Mouse (Mus musculus): ENCODE data around the gene Kpna1.
"Not testable (repeated sequence)": the region's sequence is repeated elsewhere in the genome, so short reads cannot be mapped to it uniquely, and the experiment has no call there.

Kpna1 gene

GRCm38 (mm10) chr16:35987930-35988329 is 9.4 kb downstream of the Kpna1 start:
- no peak for DNase-seq (ENCODE audit: low read depth, low spot score)

- DNase-seq (ENCODE audit: low read depth, low spot score) = no peak
These were observed 13.8 kb downstream of the Kpna1 start for GRCm38 (mm10) chr16:35992391-35992790.

DNA sequence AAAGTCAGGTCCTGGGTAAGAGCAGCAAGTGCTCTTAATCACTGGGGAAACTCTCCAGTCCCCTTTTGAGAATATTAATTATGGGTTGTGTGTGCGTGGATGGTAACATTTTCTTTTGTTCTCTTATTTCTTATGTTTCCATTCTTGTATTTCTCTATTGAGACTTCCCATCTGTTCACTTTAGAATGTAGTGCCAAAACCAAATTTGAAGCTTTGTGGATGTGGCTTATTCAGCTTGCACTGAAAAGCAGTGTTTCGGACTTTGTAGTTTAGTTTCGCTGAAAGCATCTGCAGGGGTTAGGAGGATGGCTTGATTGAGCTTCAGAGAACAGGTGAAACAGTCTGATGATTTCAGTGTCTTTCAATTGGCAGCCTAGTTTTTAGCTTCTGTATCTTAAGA is 14.8 kb downstream of the Kpna1 start:
- DNase-seq (ENCODE audit: low read depth, low spot score) = peak; percentile 40

DNA sequence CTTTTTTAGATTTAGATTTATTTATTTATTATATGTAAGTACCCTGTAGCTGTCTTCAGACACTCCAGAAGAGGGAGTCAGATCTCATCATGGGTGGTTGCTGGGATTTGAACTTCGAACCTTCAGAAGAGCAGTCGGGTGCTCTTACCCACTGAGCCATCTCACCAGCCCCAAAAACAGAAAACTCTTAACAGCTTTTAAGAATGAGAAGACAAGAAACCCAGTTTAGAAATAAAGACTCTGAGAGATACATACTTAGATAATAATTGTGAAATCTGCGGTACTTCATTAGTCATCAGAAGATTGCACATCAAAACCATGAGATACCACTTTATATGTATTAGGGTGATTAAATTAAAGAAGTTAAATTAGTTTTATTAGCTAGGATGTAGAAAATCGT is 20.3 kb downstream of the Kpna1 start:
- DNase-seq (ENCODE audit: low read depth, low spot score) = not testable (repeated sequence)

DNA sequence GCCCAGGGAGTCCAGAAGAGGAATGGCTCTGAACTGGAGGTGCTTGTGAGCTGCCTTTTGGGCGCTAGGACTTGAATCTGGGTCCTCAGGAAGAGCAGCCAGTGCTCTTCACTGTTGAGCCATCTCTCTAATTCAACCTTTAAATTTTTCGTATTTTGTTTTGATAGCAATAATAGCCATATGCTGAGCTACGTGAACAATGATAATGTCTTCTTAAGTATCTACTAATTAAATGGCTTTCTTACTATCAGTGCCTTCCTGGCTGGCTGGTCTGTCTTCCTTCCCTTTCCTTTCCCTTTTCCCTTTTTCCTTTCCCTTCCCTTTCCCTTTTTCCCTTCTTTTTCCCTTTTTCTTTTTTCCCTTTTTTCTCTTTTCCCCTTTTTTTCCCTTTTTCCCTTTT is 29.8 kb downstream of the Kpna1 start:
- DNase-seq (ENCODE audit: low read depth, low spot score) = no peak

GRCm38 (mm10) chr16:36016335-36016734 is 37.8 kb downstream of the Kpna1 start:
- no peak for DNase-seq (ENCODE audit: low read depth, low spot score)

- DNase-seq (ENCODE audit: low read depth, low spot score) = not testable (repeated sequence)
These were observed 49.6 kb downstream of the Kpna1 start for GRCm38 (mm10) chr16:36028120-36028519.

DNA sequence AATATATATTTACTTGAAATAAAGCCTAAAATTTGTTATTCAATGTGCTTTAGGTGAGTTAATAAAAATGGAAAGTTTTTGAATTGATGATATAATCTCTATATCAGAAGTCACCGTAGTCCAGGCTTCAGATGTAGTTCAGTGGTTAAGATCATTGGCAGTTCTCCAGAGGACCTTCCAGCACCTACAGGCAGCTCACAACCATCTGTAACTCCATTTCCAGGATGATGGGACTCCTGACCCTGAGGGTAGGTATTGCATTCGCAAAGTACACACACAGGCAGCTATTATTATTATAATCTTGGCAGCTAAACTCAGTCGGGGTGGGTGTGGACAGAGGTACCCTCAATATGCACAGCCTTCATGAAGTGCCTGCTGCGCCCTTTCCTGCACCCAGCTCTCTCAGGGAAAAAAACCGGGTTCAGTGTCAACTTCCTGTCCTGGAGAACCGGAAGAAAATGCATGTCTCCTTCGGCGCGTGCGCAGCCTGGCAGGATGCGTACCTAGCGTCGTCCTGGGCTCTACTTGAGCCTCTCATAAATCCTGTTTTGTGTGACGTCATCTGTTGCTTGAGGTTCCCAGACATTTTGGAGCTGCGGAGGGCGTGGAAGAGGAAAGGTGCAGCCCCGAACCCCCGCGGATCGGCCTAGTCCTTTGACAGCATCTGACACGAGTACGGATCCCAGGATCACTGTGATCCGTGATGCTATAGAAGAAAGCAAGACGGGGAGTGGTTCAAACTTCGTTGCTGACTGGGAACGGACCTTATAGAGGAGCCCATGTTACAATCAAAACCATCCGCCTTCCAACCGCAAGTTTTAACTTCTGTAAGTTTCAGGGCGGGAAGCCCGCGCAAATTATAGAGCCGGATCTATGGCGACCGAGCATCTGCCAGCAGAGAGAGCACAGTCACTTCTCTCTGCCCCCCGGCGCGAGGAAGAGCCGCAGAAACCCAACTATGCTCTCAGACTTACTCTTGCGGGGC is 62.4 kb downstream of the Kpna1 start, which contains the start of gene Wdr5b:
Gene Wdr5b, plus strand, starts transcription at position 551 of the 985 bp plus-strand sequence.
- DNase-seq (ENCODE audit: low read depth, low spot score) = peak; percentile 99

GRCm38 (mm10) chr16:36041625-36042020 is 63.1 kb downstream of the Kpna1 start:
- DNase-seq (ENCODE audit: low read depth, low spot score) = no peak

DNA sequence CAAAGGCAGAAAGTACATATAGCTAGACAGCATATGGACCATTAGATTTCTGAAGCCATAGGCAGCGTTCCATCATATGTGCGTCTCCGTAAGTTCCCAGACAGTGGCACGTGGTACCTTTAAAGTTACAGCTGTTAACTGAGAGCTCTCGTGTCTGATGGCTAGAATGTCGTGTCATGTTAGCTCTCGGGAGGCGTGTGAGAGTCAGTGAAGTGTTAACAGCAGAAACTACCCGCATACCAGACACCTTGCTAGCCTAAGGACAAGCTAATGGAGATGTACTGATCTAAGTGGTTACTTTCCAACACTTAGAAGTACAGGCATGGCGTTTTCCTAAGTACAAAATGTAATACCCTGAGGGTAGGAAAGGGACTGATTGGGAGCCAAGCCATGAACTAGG is 64.5 kb downstream of the Kpna1 start:
- no peak for DNase-seq (ENCODE audit: low read depth, low spot score)

GRCm38 (mm10) chr16:36043964-36044363 is 65.4 kb downstream of the Kpna1 start:
- DNase-seq (ENCODE audit: low read depth, low spot score) = no peak

- no peak for DNase-seq (ENCODE audit: low read depth, low spot score)
These were observed 69.0 kb downstream of the Kpna1 start for GRCm38 (mm10) chr16:36047538-36047937.

GRCm38 (mm10) chr16:36051491-36051890 is 72.9 kb downstream of the Kpna1 start:
- DNase-seq (ENCODE audit: low read depth, low spot score) = no peak

GRCm38 (mm10) chr16:36053524-36054275 is 75.2 kb downstream of the Kpna1 start:
- DNase-seq (ENCODE audit: low read depth, low spot score) = no peak

- no peak for DNase-seq (ENCODE audit: low read depth, low spot score)
These were observed 76.4 kb downstream of the Kpna1 start for GRCm38 (mm10) chr16:36054920-36055319.

GRCm38 (mm10) chr16:36056416-36056815 is 77.9 kb downstream of the Kpna1 start:
- DNase-seq (ENCODE audit: low read depth, low spot score) = no peak

GRCm38 (mm10) chr16:36057933-36058475 is 79.5 kb downstream of the Kpna1 start:
- DNase-seq (ENCODE audit: low read depth, low spot score) = no peak

DNA sequence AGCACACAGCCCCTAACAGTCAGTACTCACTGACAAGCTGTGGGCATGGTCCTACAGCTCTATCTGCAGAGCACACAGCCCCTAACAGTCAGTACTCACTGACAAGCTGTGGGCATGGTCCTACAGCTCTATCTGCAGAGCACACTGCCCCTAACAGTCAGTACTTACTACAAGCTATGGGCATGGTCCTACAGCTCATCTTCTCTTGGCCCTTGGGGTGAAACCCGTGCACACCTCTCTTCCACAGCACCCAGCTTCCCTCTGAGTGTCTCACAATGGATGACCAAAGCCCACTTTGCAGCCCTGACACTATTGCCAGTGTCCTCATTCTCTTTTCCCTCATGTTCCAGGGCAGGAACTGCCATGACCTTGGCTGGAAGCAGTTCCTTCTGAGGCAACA is 84.0 kb downstream of the Kpna1 start:
- DNase-seq (ENCODE audit: low read depth, low spot score) = not testable (repeated sequence)

- DNase-seq (ENCODE audit: low read depth, low spot score) = no peak
These were observed 84.8 kb downstream of the Kpna1 start for GRCm38 (mm10) chr16:36063315-36063714.

GRCm38 (mm10) chr16:36064904-36065303 is 86.4 kb downstream of the Kpna1 start:
- no peak for DNase-seq (ENCODE audit: low read depth, low spot score)

DNA sequence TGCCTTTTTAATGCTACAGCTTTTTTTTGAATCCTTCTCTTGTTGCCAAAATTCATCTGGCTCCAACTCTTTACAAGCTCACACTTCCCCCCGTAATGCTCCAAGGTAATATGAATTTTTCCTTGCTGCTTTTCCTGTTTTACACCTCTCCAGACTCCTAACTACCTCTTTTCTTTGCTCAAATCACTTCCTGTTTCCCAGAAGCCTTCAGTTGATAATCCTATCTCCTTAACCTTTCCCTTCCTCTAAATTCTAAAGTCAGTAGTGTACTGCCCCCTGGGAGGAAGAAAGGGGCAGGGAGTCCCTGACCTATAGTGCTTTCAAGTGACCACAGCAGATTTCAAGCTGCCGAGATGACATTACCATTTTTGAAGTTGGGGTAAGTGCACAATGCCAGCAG is 89.1 kb downstream of the Kpna1 start:
- no peak for DNase-seq (ENCODE audit: low read depth, low spot score)

DNA sequence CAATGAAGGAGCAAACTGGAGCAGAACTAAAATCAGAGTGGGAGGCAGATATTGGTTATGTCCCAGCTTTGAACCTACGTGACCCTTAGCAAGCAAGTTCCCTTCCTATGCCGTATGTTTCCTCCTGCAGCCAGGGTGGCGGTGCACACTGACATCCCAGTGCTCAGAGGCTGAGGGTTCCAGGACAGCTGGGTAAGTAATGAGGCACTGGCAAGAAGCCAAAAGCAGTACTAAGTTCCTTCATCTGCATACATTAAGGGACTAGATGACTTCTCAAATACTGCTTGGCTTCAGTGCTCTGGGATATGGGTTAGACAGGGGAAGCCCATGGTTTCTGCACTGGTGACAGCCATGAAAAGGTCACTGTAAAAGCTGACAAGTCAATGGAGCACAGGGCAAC is 89.8 kb downstream of the Kpna1 start:
- DNase-seq (ENCODE audit: low read depth, low spot score) = no peak
